Mouse (Mus musculus) adrenal gland, adult 18-20 months (tissue): ENCODE results near the gene Nkap. TPM values are rescaled to one million over a fixed set of nuclear protein-coding genes. Genes with fewer than 3 reads are reported as not detected.
"Not testable (repeated sequence)": the region's sequence is repeated elsewhere in the genome, so short reads cannot be mapped to it uniquely, and the experiment has no call there.

Experiments
- DNase-seq, 2 experiments: peaks; one replicate each; pipeline ENCODE4 v3.0.0; 2021 to 2022; ENCODE audit warnings: low spot score in 2 of 2
- long read RNA-seq, 2 experiments: library from polyadenylated mRNA; stranded (forward); transcript quantifications; one replicate each; pipeline ENCODE4 v2.0.0; 2021
- total RNA-seq, 2 experiments: library from RNA; stranded (reverse); gene quantifications; 1 replicate in 1 of 2; 2 replicates in 1 of 2; pipeline ENCODE4 v1.2.3; 2021

Gene Nkap
- total RNA-seq = 10 to 100 TPM; 10.8 to 15.1 TPM
- long read RNA-seq, experiment 1, full-length matches to known transcripts = 19 of 22 reads
- long read RNA-seq, experiment 1, partial matches to known transcripts = 0 of 22 reads
- long read RNA-seq, experiment 1, other reads (novel, unspliced or antisense) = 3 of 22 reads
- long read RNA-seq, experiment 2, full-length matches to known transcripts = 22 of 37 reads
- long read RNA-seq, experiment 2, partial matches to known transcripts = 15 of 37 reads
- long read RNA-seq, experiment 2, other reads (novel, unspliced or antisense) = 0 of 37 reads

- peak; percentile 56 to 65 for DNase-seq
These were observed at the start of gene Nkap for GRCm38 (mm10) chrX:37126671-37127358. TSS of gene Nkap (plus strand) at chrX:37126795.

- not testable (repeated sequence) for DNase-seq
These were observed 46.2 kb upstream of the Nkap start for GRCm38 (mm10) chrX:37080345-37080744.

- no peak for DNase-seq
These were observed 45.4 kb upstream of the Nkap start for GRCm38 (mm10) chrX:37081194-37081593.

- no peak for DNase-seq
These were observed 42.2 kb upstream of the Nkap start for GRCm38 (mm10) chrX:37084318-37084926.

GRCm38 (mm10) chrX:37084927-37085660 lies 41.5 kb upstream of the Nkap start, which contains the start of gene Rpl39:
TSS of gene Rpl39 (minus strand) at chrX:37085402.
- DNase-seq = peak; percentile 70 to 72

GRCm38 (mm10) chrX:37085665-37086064 lies 40.9 kb upstream of the Nkap start:
- no peak for DNase-seq

- DNase-seq = no peak
These were observed 37.8 kb upstream of the Nkap start for GRCm38 (mm10) chrX:37088778-37089177.

- no peak for DNase-seq
These were observed 35.1 kb upstream of the Nkap start for GRCm38 (mm10) chrX:37091457-37091856.

- DNase-seq = no peak
These were observed 31.4 kb upstream of the Nkap start for GRCm38 (mm10) chrX:37095106-37095768.

GRCm38 (mm10) chrX:37098681-37099080 lies 27.9 kb upstream of the Nkap start:
- DNase-seq = no peak

- no peak for DNase-seq
These were observed 22.8 kb upstream of the Nkap start for GRCm38 (mm10) chrX:37103826-37104225.

- no peak for DNase-seq
These were observed 16.9 kb upstream of the Nkap start for GRCm38 (mm10) chrX:37109526-37110192.

- DNase-seq = peak; percentile 67 to 77
These were observed 16.3 kb upstream of the Nkap start, which contains the start of gene Upf3b for GRCm38 (mm10) chrX:37110193-37110880. TSS of gene Upf3b (minus strand) at chrX:37110322.

GRCm38 (mm10) chrX:37110881-37111193 lies 15.8 kb upstream of the Nkap start:
- DNase-seq = no peak

GRCm38 (mm10) chrX:37117085-37117484 lies 9.5 kb upstream of the Nkap start:
- DNase-seq = no peak

GRCm38 (mm10) chrX:37119585-37119984 lies 7.0 kb upstream of the Nkap start:
- no peak for DNase-seq

GRCm38 (mm10) chrX:37120212-37120611 lies 6.4 kb upstream of the Nkap start:
- no peak for DNase-seq

GRCm38 (mm10) chrX:37125511-37125910 lies 1.1 kb upstream of the Nkap start:
- no peak for DNase-seq

- no peak for DNase-seq
These were observed 15.1 kb downstream of the Nkap start for GRCm38 (mm10) chrX:37141732-37142131.

GRCm38 (mm10) chrX:37144498-37144897 lies 17.9 kb downstream of the Nkap start:
- DNase-seq = not testable (repeated sequence)
